In the genomic region with DNA sequence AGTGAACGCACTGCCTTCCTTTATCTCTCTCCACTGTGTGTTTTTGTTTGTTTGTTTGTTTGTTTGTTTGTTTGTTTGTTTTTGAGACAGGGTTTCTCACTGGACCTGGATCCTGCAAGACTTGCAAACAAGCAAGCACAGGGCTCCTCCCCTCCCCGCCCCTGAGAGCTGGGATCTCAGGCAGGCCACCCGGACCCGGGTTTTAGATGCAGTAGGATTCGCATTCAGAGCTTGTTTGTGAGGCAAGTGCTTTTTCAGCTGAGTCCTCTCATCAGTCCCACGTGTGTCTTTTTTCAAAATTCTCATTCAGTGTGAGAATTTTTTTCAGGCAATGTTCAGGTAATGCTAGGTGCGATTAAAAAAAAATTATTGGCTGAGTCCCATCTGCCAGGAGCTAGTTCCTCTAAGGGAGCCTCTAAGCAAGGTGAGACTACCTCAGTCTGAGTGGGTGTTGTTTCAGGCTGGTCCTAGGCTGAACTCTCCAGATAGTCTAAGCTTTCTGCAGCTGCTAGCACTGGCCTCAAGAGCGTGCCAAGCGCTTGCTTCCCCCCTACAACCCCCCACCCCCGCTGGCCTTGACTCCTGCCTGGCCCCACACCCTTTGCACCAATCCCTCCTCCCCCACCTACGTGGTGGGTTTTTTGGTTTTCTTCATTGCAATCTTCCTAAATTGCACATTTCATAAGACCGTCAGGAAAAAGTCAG, we compare ENCODE assay signal across 8 mouse cellular contexts.
DNase-seq lines count a peak whose midpoint lies in the region; ATAC-seq and TF ChIP-seq lines count a peak whose summit lies in the region.

No protein-coding gene starts in this region.

- peak; percentile 79 for ATAC-seq in limb, embryonic 13.5 days (ENCODE audit: low FRiP score, low read depth)
- ATAC-seq in stomach, embryonic 15.5 days (ENCODE audit: insufficient read depth, low FRiP score, low read depth), result peak; percentile 61
- ATAC-seq in monocyte, adult 5-6 weeks (replicated peaks; ENCODE audit: insufficient number of reproducible peaks, low FRiP score, low TSS enrichment, poor library complexity, severe bottlenecking), result no peak

- TF ChIP-seq CTCF in gastrocnemius, adult 2 months (IDR thresholded peaks at IDR 0.05), result no peak

- H3K9ac ChIP-seq in limb, embryonic 13.5 days, result peak overlapping the region; percentile 72; the same call in 1 of the 2 replicates
- no peak overlapping the region for H3K9ac ChIP-seq in stomach, embryonic 15.5 days

- H3K9me3 ChIP-seq in limb, embryonic 13.5 days, result no peaks in the 10 kb centered on the region
- no peaks in the 10 kb centered on the region for H3K9me3 ChIP-seq in stomach, embryonic 15.5 days

- H3K4me3 ChIP-seq in gastrocnemius, adult 2 months, result peak overlapping the region; percentile 78
- peak overlapping the region; percentile 37 for H3K4me3 ChIP-seq in limb, embryonic 13.5 days
- peak overlapping the region; percentile 30 for H3K4me3 ChIP-seq in stomach, embryonic 15.5 days (replicated peaks)

- peaks cover 56% of the 10 kb centered on the region for H3K4me1 ChIP-seq in limb, embryonic 13.5 days
- peaks cover 12% of the 10 kb centered on the region for H3K4me1 ChIP-seq in stomach, embryonic 15.5 days

- H3K4me2 ChIP-seq in limb, embryonic 13.5 days (replicated peaks), result peak overlapping the region; percentile 70
- H3K4me2 ChIP-seq in stomach, embryonic 15.5 days, result peak overlapping the region; percentile 61

- H3K36me3 ChIP-seq in limb, embryonic 13.5 days, result no peaks in the 10 kb centered on the region
- H3K36me3 ChIP-seq in stomach, embryonic 15.5 days, result no peaks in the 10 kb centered on the region

- 35% methylated on average over 12 of the region's 12 CpGs for WGBS in limb, embryonic 13.5 days
- 36% methylated on average over 12 of the region's 12 CpGs for WGBS in stomach, embryonic 15.5 days

- peak; percentile 22 for DNase-seq in gastrocnemius, adult 2 months
- no peak for DNase-seq in gastrocnemius, postnatal 36 days
- peak; percentile 5 for DNase-seq in right cerebral cortex, adult 18-20 months
- no peak for DNase-seq in right cerebral cortex, postnatal 4 days
- DNase-seq in cerebellum, postnatal 25 days, result no peak

- H3K27me3 ChIP-seq in limb, embryonic 13.5 days, result no peaks in the 10 kb centered on the region
- H3K27me3 ChIP-seq in stomach, embryonic 15.5 days (replicated peaks), result no peaks in the 10 kb centered on the region

- H3K27ac ChIP-seq in gastrocnemius, adult 2 months, result peak overlapping the region; percentile 88
- H3K27ac ChIP-seq in limb, embryonic 13.5 days, result peak overlapping the region; percentile 99
- H3K27ac ChIP-seq in stomach, embryonic 15.5 days, result peak overlapping the region; percentile 93

- intact Hi-C loops in gastrocnemius, adult 2 months (cut with DNase I), result no loop called here
- intact Hi-C loops in gastrocnemius, postnatal 36 days (cut with DNase I), result no loop called here

Comparison
In these comparisons a context has a peak if more than half of its experiments do, and no peak if none do; other contexts are left out.
1. DNase-seq: peak in gastrocnemius, adult 2 months (single experiment) and right cerebral cortex, adult 18-20 months (single experiment); none in gastrocnemius, postnatal 36 days (0 of 2), right cerebral cortex, postnatal 4 days (single experiment) and cerebellum, postnatal 25 days (0 of 2).
2. Peak in every context shown above with its lines, with median percentiles within 50 percentile points of each other: H3K27ac ChIP-seq and H3K4me3 ChIP-seq.